Mouse (Mus musculus) bone marrow macrophage, adult 2 months (primary cell): ENCODE data around the gene Faf2.

Source experiments
- CTCF ChIP-seq: IDR thresholded peaks from 2 replicates; pipeline ENCODE4 v1.5.1; 2012; ENCODE audit warnings: low read depth, mild to moderate bottlenecking, low read length, moderate library complexity
- POLR2A ChIP-seq: IDR thresholded peaks from 2 replicates; pipeline ENCODE4 v1.6.1; 2012; ENCODE audit warnings: mild to moderate bottlenecking, low read depth, low read length, borderline replicate concordance

- TF ChIP-seq CTCF (no peak), POLR2A (peak; percentile 28; the same call in 1 of the 2 replicates)
Observed at GRCm38 (mm10) chr13:54693558-54694347, 72.2 kb downstream of the Faf2 start, which contains the start of gene Rnf44.
